Mouse (Mus musculus): Measurements from ENCODE around the gene Srd5a3.
"Not testable (repeated sequence)": the region's sequence is repeated elsewhere in the genome, so short reads cannot be mapped to it uniquely, and the experiment has no call there.

Gene Srd5a3

GRCm38 (mm10) chr5:76139808-76140729 is at the start of gene Srd5a3:
Gene Srd5a3, plus strand, starts transcription at chr5:76140271.
- peak; percentile 99 for DNase-seq

- DNase-seq = not testable (repeated sequence)
Measured at GRCm38 (mm10) chr5:76103809-76104208, 36.3 kb upstream of the Srd5a3 start.

GRCm38 (mm10) chr5:76107306-76107705 is 32.8 kb upstream of the Srd5a3 start:
- no peak for DNase-seq

GRCm38 (mm10) chr5:76108496-76108895 is 31.6 kb upstream of the Srd5a3 start:
- DNase-seq = no peak

GRCm38 (mm10) chr5:76111173-76111572 is 28.9 kb upstream of the Srd5a3 start:
- DNase-seq = no peak

GRCm38 (mm10) chr5:76112016-76112415 is 28.1 kb upstream of the Srd5a3 start:
- no peak for DNase-seq

- DNase-seq = no peak
Measured at GRCm38 (mm10) chr5:76115436-76116041, 24.5 kb upstream of the Srd5a3 start.

- peak; percentile 34 to 73 for DNase-seq
Measured at GRCm38 (mm10) chr5:76118441-76118840, 21.6 kb upstream of the Srd5a3 start.

GRCm38 (mm10) chr5:76120634-76121033 is 19.4 kb upstream of the Srd5a3 start:
- DNase-seq = no peak

- peak in 1 of 2 experiments; percentile 42 for DNase-seq
Measured at GRCm38 (mm10) chr5:76127584-76128316, 12.3 kb upstream of the Srd5a3 start.

GRCm38 (mm10) chr5:76130292-76130691 is 9.8 kb upstream of the Srd5a3 start:
- no peak for DNase-seq

- no peak for DNase-seq
Measured at GRCm38 (mm10) chr5:76131990-76132389, 8.1 kb upstream of the Srd5a3 start.

GRCm38 (mm10) chr5:76135644-76136043 is 4.4 kb upstream of the Srd5a3 start:
- peak; percentile 34 to 77 for DNase-seq

- DNase-seq = no peak
Measured at GRCm38 (mm10) chr5:76136271-76136670, 3.8 kb upstream of the Srd5a3 start.

GRCm38 (mm10) chr5:76137586-76137985 is 2.5 kb upstream of the Srd5a3 start:
- DNase-seq = no peak

- no peak for DNase-seq
Measured at GRCm38 (mm10) chr5:76138071-76138470, 2.0 kb upstream of the Srd5a3 start.

GRCm38 (mm10) chr5:76138512-76138911 is 1.6 kb upstream of the Srd5a3 start:
- no peak for DNase-seq

- DNase-seq = peak in 1 of 2 experiments; percentile 25
Measured at GRCm38 (mm10) chr5:76139171-76139671, 850 bp upstream of the Srd5a3 start.

- DNase-seq = no peak
Measured at GRCm38 (mm10) chr5:76140730-76141066, 627 bp downstream of the Srd5a3 start.

GRCm38 (mm10) chr5:76143356-76143755 is 3.3 kb downstream of the Srd5a3 start:
- DNase-seq = no peak

GRCm38 (mm10) chr5:76146401-76146800 is 6.3 kb downstream of the Srd5a3 start:
- no peak for DNase-seq

- DNase-seq = no peak
Measured at GRCm38 (mm10) chr5:76149436-76149835, 9.4 kb downstream of the Srd5a3 start.

- DNase-seq = no peak
Measured at GRCm38 (mm10) chr5:76152956-76153355, 12.9 kb downstream of the Srd5a3 start.

All from lung, postnatal 4 days (tissue).